Mouse (Mus musculus) intestine, embryonic 14.5 days (tissue): ENCODE data around the gene Hist2h2aa1. TPM values are rescaled to one million over a fixed set of nuclear protein-coding genes. Genes with fewer than 3 reads are reported as not detected.

Source experiments
- ATAC-seq: fragments of 200-750 bp; cut with Nextera tagmentation; replicated peaks from 2 replicates; pipeline ENCODE4 v1.8.0; 2017; ENCODE audit warnings: low read depth, moderate number of reproducible peaks, moderate TSS enrichment, moderate library complexity; ENCODE audit not compliant: low FRiP score, low TSS enrichment
- DNase-seq: peaks from one replicate; pipeline ENCODE4 v3.0.0-alpha.2; 2018; ENCODE audit warnings: low spot score
- H3K27ac ChIP-seq: fragments of 300-500 bp; sonication (generic); 2 replicates; pipeline ENCODE4 v1.5.1; 2014; ENCODE audit warnings: low read depth, mild to moderate bottlenecking, control low read depth
- H3K27me3 ChIP-seq: fragments of 300-500 bp; sonication (generic); replicated peaks from 2 replicates; pipeline ENCODE4 v1.6.1; 2014; ENCODE audit warnings: low read length, control low read depth; ENCODE audit not compliant: control insufficient read depth, insufficient read depth
- H3K36me3 ChIP-seq: fragments of 300-500 bp; sonication (generic); 2 replicates; pipeline ENCODE4 v1.6.1; 2014; ENCODE audit warnings: low read length, control low read depth; ENCODE audit not compliant: control insufficient read depth, insufficient read depth
- H3K4me1 ChIP-seq: fragments of 300-500 bp; sonication (generic); replicated peaks from 2 replicates; pipeline ENCODE4 v1.6.1; 2014; ENCODE audit warnings: low read length, control low read depth, mixed read lengths; ENCODE audit not compliant: control insufficient read depth, insufficient read depth
- H3K4me2 ChIP-seq: fragments of 300-500 bp; sonication (generic); 2 replicates; pipeline ENCODE4 v1.6.1; 2014; ENCODE audit warnings: low read length
- H3K4me3 ChIP-seq: fragments of 300-500 bp; sonication (generic); 2 replicates; pipeline ENCODE4 v1.5.1; 2014; ENCODE audit warnings: low read depth, low read length, control low read depth, mixed read lengths
- H3K9ac ChIP-seq: fragments of 300-500 bp; sonication (generic); 2 replicates; pipeline ENCODE4 v1.6.1; 2014; ENCODE audit warnings: mild to moderate bottlenecking, low read length
- H3K9me3 ChIP-seq: fragments of 300-500 bp; sonication (generic); 2 replicates; pipeline ENCODE4 v1.6.1; 2016; ENCODE audit warnings: low read length, control low read depth; ENCODE audit not compliant: control insufficient read depth
- WGBS: fragments of 180-500 bp; shearing (Covaris S2); extraction: QIAGEN DNeasy Blood & Tissue Kit; methylation state at CpG from one replicate; pipeline ENCODE4 v1.1.7; 2014; 5-methylcytosine and 5-hydroxymethylcytosine counted together
- microRNA-seq: library from miRNA; unstranded; fragments of <30 nt; microRNA quantifications from one replicate; pipeline ENCODE4, GENCODE M21; 2016
- polyA plus RNA-seq: library from polyadenylated mRNA; unstranded; fragments of >200 nt; fragmentation: Nextera tagmentation; extraction: Ambion mirVana; gene quantifications from 2 replicates; pipeline ENCODE4 v1.2.1, GENCODE M21; 2014

Gene Hist2h2aa1
- polyA plus RNA-seq, 1 experiment from 2014 or later, result 16.3 TPM

DNA sequence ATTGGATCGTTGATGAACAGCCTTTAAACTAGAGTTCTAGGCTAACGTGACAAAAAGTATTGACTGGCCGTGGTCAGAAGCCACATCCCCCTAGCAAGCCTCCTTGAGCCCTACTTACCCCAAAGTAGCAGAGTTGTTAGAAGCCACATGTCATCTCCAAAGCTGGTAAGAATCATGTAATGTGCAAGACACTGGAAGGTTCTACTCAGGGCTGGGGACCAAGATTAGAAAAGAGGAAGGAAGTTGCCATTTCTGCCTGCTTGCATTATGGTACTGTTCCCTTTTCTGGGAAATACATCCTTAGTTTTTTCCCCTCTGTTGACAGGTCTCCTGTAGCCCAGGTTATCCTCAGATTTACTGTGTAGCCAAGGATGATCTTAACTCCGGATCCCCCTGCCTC is 48.5 kb downstream of the Hist2h2aa1 start, which contains the start of gene Fcgr1:
Gene Fcgr1, minus strand, starts transcription at position 183 of the 400 bp plus-strand sequence.
- 87% methylated on average over 4 of the region's 4 CpGs for WGBS
- H3K27me3 ChIP-seq, result no peaks in the 10 kb centered on the region
- H3K9me3 ChIP-seq, result no peaks in the 10 kb centered on the region
- H3K9ac ChIP-seq, result no peak within 1 kb of the TSS
- ATAC-seq, result no peak
- H3K4me2 ChIP-seq, result no peak within 1 kb of the TSS
- H3K36me3 ChIP-seq, result no peaks in the 10 kb centered on the region
- no peak for DNase-seq
- no peak within 1 kb of the TSS for H3K27ac ChIP-seq
- H3K4me1 ChIP-seq, result no peaks in the 10 kb centered on the region
- H3K4me3 ChIP-seq, result no peak within 1 kb of the TSS

Small RNA genes lying within 50 kb of the gene (microRNA-seq; reads per million reads assigned to microRNA genes)
- gene Gm44492 (not detected), gene Gm47311 (not detected), gene Gm47313 (not detected)

Other genes with a start within 250 kb of the Hist2h2aa1 start
- 33.3 and 35.0 TPM in 2 replicates for gene Plekho1, start 249.5 kb upstream of the Hist2h2aa1 start, polyA plus RNA-seq
- 20.6 and 25.8 TPM in 2 replicates for gene Vps45, start 187.0 kb upstream of the Hist2h2aa1 start, polyA plus RNA-seq
- 14.0 and 14.8 TPM in 2 replicates for gene Otud7b, start 141.0 kb upstream of the Hist2h2aa1 start, polyA plus RNA-seq
- gene Mtmr11, start 83.5 kb upstream of the Hist2h2aa1 start, polyA plus RNA-seq, result 27.7 and 28.8 TPM in 2 replicates
- gene Sf3b4, start 73.2 kb upstream of the Hist2h2aa1 start, polyA plus RNA-seq, result 184 and 195 TPM in 2 replicates
- 6.5 and 8.3 TPM in 2 replicates for gene Sv2a, start 64.3 kb upstream of the Hist2h2aa1 start, polyA plus RNA-seq
- 74.2 and 79.5 TPM in 2 replicates for gene Bola1, start 25.8 kb upstream of the Hist2h2aa1 start, polyA plus RNA-seq
- 0.74 and 1.3 TPM in 2 replicates for gene Hist2h2ab, start 25.6 kb upstream of the Hist2h2aa1 start, polyA plus RNA-seq
- 7.9 and 9.7 TPM in 2 replicates for gene Hist2h2ac, start 24.6 kb upstream of the Hist2h2aa1 start, polyA plus RNA-seq
- 7.3 and 7.6 TPM in 2 replicates for gene Hist2h2be, start 24.4 kb upstream of the Hist2h2aa1 start, polyA plus RNA-seq
- 8.3 and 8.7 TPM in 2 replicates for gene Hist2h3c2, start 6.4 kb upstream of the Hist2h2aa1 start, polyA plus RNA-seq
- gene Hist2h2aa2, start 5.2 kb upstream of the Hist2h2aa1 start, polyA plus RNA-seq, result 33.3 and 45.5 TPM in 2 replicates
- gene Hist2h3c1, start 1.2 kb downstream of the Hist2h2aa1 start, polyA plus RNA-seq, result 0.56 and 2.0 TPM in 2 replicates
- 11.1 and 14.2 TPM in 2 replicates for gene Hist2h4, start 17.8 kb downstream of the Hist2h2aa1 start, polyA plus RNA-seq
- 77.9 and 79.1 TPM in 2 replicates for gene Hist2h3b, start 23.2 kb downstream of the Hist2h2aa1 start, polyA plus RNA-seq
- gene Hist2h2bb, start 24.3 kb downstream of the Hist2h2aa1 start, polyA plus RNA-seq, result 20.1 and 22.0 TPM in 2 replicates
- gene Fcgr1, start 48.5 kb downstream of the Hist2h2aa1 start, polyA plus RNA-seq, result 3.4 TPM in 2 replicates
- gene BC107364, start 206.8 kb downstream of the Hist2h2aa1 start, polyA plus RNA-seq, result not detected in 2 replicates